Mouse (Mus musculus) lung, adult 2 months (tissue): ENCODE data around the gene Ablim1.

ENCODE experiments used
- CTCF ChIP-seq: fragments of 200-500 bp; IDR thresholded peaks from 2 replicates; pipeline ENCODE4 v1.5.1; 2011; ENCODE audit warnings: mild to moderate bottlenecking, low read length, control low read depth; ENCODE audit not compliant: insufficient read depth
- POLR2A ChIP-seq: fragments of 200-500 bp; IDR thresholded peaks from 2 replicates; pipeline ENCODE4 v1.6.1; 2011; ENCODE audit warnings: low read depth, mild to moderate bottlenecking, control low read depth, low read length, borderline replicate concordance; ENCODE audit errors: extremely low read depth

DNA sequence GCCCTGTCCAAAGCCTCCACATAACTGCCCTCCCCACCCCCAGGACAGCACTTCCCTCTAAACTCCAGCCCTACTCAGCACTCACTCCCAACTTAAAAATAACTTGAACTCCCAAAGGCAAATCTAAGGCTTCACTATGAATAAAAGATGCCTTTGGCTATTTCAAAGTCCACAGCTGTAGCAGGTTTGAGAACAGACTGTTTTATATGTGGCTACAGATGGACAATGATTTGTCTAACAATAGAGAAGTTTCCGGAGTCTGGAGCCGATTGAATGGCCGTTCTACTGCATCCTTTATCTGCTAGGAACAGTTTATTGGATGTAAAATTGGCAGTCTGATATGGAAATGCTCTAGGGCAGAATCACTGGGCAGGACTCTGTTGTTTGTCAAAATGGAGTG, 91.0 kb downstream of the Ablim1 start:
- TF ChIP-seq CTCF (no peak), POLR2A (no peak)
